In the genomic region with DNA sequence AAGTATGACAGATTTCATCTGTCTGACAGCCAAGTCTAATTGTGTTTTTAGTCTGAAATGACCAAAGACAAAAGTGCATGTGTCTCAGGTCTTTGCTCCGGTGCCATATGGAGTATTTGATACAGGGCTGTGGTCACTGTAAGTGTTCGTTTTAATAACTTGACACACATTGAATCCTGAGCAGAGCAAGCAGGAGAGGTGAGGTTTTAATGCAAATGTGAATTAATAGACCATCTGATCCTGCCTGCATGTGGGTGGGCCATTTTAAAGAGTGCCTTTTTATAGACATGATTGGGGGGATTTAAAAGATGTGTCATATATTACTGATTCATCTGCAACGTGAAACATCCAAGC, we compare ENCODE assay signal across 19 mouse cellular contexts.
DNase-seq lines count a peak whose midpoint lies in the region; ATAC-seq and TF ChIP-seq lines count a peak whose summit lies in the region.
"Had no signal": no experiment of that assay in that cellular context is flagged by ENCODE, and none has a peak within 500 bp of the region (broad histone marks: within the 10 kb centered on the region; RNA-seq: fewer than 3 reads in every experiment).

No protein-coding gene starts in this region.

- no peak for TF ChIP-seq CTCF in midbrain, postnatal 0 days (IDR thresholded peaks at IDR 0.05)
- TF ChIP-seq CTCF in hindbrain, postnatal 0 days (IDR thresholded peaks at IDR 0.05; ENCODE audit: low read depth) = no peak

- no peaks in the 10 kb centered on the region for H3K27me3 ChIP-seq in forebrain, embryonic 14.5 days (replicated peaks; ENCODE audit: control insufficient read depth, insufficient read depth, low read length)
- no peaks in the 10 kb centered on the region for H3K27me3 ChIP-seq in forebrain, embryonic 11.5 days (ENCODE audit: control insufficient read depth, insufficient read depth, low read length)
- H3K27me3 ChIP-seq in midbrain, embryonic 13.5 days = no peaks in the 10 kb centered on the region
- no peaks in the 10 kb centered on the region for H3K27me3 ChIP-seq in midbrain, postnatal 0 days (ENCODE audit: insufficient read depth, low read length)
- no peaks in the 10 kb centered on the region for H3K27me3 ChIP-seq in hindbrain, postnatal 0 days (ENCODE audit: insufficient read depth, low read length)
- H3K27me3 ChIP-seq: CH12.LX; embryonic facial prominence, embryonic 15.5 days; heart, embryonic 13.5 days; liver, embryonic 12.5 days had no signal

- no peaks in the 10 kb centered on the region for H3K9me3 ChIP-seq in forebrain, embryonic 14.5 days (replicated peaks; ENCODE audit: control insufficient read depth, low read length)
- H3K9me3 ChIP-seq in forebrain, embryonic 11.5 days (ENCODE audit: control insufficient read depth, low read length) = no peaks in the 10 kb centered on the region
- H3K9me3 ChIP-seq in midbrain, embryonic 13.5 days = no peaks in the 10 kb centered on the region
- no peaks in the 10 kb centered on the region for H3K9me3 ChIP-seq in midbrain, postnatal 0 days (ENCODE audit: low read length)
- no peaks in the 10 kb centered on the region for H3K9me3 ChIP-seq in hindbrain, postnatal 0 days (ENCODE audit: low read length)
- H3K9me3 ChIP-seq: embryonic facial prominence, embryonic 15.5 days; heart, embryonic 13.5 days; liver, embryonic 12.5 days had no signal

- ATAC-seq in forebrain, embryonic 14.5 days = peak; percentile 42; the same call in 1 of the 2 replicates
- no peak for ATAC-seq in forebrain, embryonic 11.5 days (replicated peaks; ENCODE audit: low FRiP score)
- ATAC-seq in midbrain, embryonic 13.5 days = no peak
- no peak for ATAC-seq in midbrain, postnatal 0 days (ENCODE audit: low FRiP score)
- ATAC-seq in hindbrain, postnatal 0 days = no peak
- ATAC-seq: liver, embryonic 12.5 days had no signal

- no peak overlapping the region for H3K9ac ChIP-seq in forebrain, embryonic 14.5 days (ENCODE audit: low read length)
- H3K9ac ChIP-seq in forebrain, embryonic 11.5 days (ENCODE audit: low read length) = no peak overlapping the region
- no peak overlapping the region for H3K9ac ChIP-seq in midbrain, embryonic 13.5 days (replicated peaks)
- H3K9ac ChIP-seq in midbrain, postnatal 0 days (replicated peaks; ENCODE audit: low read length, poor library complexity, severe bottlenecking) = no peak overlapping the region
- H3K9ac ChIP-seq in hindbrain, postnatal 0 days (replicated peaks; ENCODE audit: low read length) = no peak overlapping the region
- H3K9ac ChIP-seq: embryonic facial prominence, embryonic 15.5 days; heart, embryonic 13.5 days; liver, embryonic 12.5 days; lung, embryonic 14.5 days had no signal

- H3K36me3 ChIP-seq in forebrain, embryonic 14.5 days (ENCODE audit: control insufficient read depth, insufficient read depth, low read length) = no peaks in the 10 kb centered on the region
- H3K36me3 ChIP-seq in forebrain, embryonic 11.5 days (ENCODE audit: control insufficient read depth, insufficient read depth, low read length) = no peaks in the 10 kb centered on the region
- no peaks in the 10 kb centered on the region for H3K36me3 ChIP-seq in midbrain, embryonic 13.5 days
- no peaks in the 10 kb centered on the region for H3K36me3 ChIP-seq in midbrain, postnatal 0 days (ENCODE audit: insufficient read depth, low read length)
- no peaks in the 10 kb centered on the region for H3K36me3 ChIP-seq in hindbrain, postnatal 0 days (ENCODE audit: insufficient read depth, low read length)
- H3K36me3 ChIP-seq: embryonic facial prominence, embryonic 15.5 days; heart, embryonic 13.5 days; liver, embryonic 12.5 days had no signal

- no peak overlapping the region for H3K4me3 ChIP-seq in forebrain, embryonic 14.5 days (ENCODE audit: low read depth, low read length)
- no peak overlapping the region for H3K4me3 ChIP-seq in forebrain, embryonic 11.5 days (ENCODE audit: low read depth, low read length)
- no peak overlapping the region for H3K4me3 ChIP-seq in midbrain, embryonic 13.5 days (replicated peaks)
- H3K4me3 ChIP-seq in midbrain, postnatal 0 days (ENCODE audit: low read depth, low read length) = no peak overlapping the region
- no peak overlapping the region for H3K4me3 ChIP-seq in hindbrain, postnatal 0 days (ENCODE audit: low read length)
- H3K4me3 ChIP-seq: embryonic facial prominence, embryonic 15.5 days; heart, embryonic 13.5 days; liver, embryonic 12.5 days had no signal

- intact Hi-C loops in gastrocnemius, postnatal 36 days (cut with DNase I) = no loop called here

- 67% methylated on average over 3 of the region's 3 CpGs for WGBS in forebrain, embryonic 14.5 days
- WGBS in forebrain, embryonic 11.5 days = 81% methylated on average over 3 of the region's 3 CpGs
- WGBS in midbrain, embryonic 13.5 days = 61% methylated on average over 3 of the region's 3 CpGs
- WGBS in midbrain, postnatal 0 days = 68% methylated on average over 3 of the region's 3 CpGs
- 42% methylated on average over 3 of the region's 3 CpGs for WGBS in hindbrain, postnatal 0 days

- no peaks in the 10 kb centered on the region for H3K4me1 ChIP-seq in forebrain, embryonic 14.5 days (ENCODE audit: control insufficient read depth, insufficient read depth, low read length)
- H3K4me1 ChIP-seq in forebrain, embryonic 11.5 days (replicated peaks; ENCODE audit: control insufficient read depth, insufficient read depth, low read length) = no peaks in the 10 kb centered on the region
- peaks cover 12% of the 10 kb centered on the region; the same call in 1 of the 2 replicates for H3K4me1 ChIP-seq in midbrain, embryonic 13.5 days (replicated peaks)
- H3K4me1 ChIP-seq in midbrain, postnatal 0 days (ENCODE audit: insufficient read depth, low read length) = no peaks in the 10 kb centered on the region; the same call in 1 of the 2 replicates
- 0 out of 2 replicates have a peak, but pooled peaks cover 6% of the 10 kb centered on the region for H3K4me1 ChIP-seq in hindbrain, postnatal 0 days (ENCODE audit: insufficient read depth, low read length)
- H3K4me1 ChIP-seq: heart, embryonic 13.5 days; liver, embryonic 12.5 days had no signal

- DNase-seq in forebrain, embryonic 14.5 days (ENCODE audit: low spot score) = no peak
- DNase-seq in forebrain, embryonic 11.5 days (ENCODE audit: low spot score) = no peak
- DNase-seq in midbrain, postnatal 0 days (ENCODE audit: low spot score) = no peak
- no peak for DNase-seq in hindbrain, postnatal 0 days (ENCODE audit: low spot score)
- no peak for DNase-seq in spleen, postnatal 14 days (ENCODE audit: low spot score in 2 of 2)
- DNase-seq in gastrocnemius, postnatal 36 days = no peak
- DNase-seq: adrenal gland, postnatal 14 days; gastrocnemius, postnatal 10 days; heart, adult 18-20 months; kidney, adult 9 months; kidney, postnatal 25 days; lung, embryonic 14.5 days; lung, postnatal 36 days; thymus, postnatal 4 days had no signal

- no peak overlapping the region for H3K27ac ChIP-seq in forebrain, embryonic 14.5 days (ENCODE audit: low read depth, low read length)
- H3K27ac ChIP-seq in forebrain, embryonic 11.5 days (ENCODE audit: low read depth, low read length) = no peak overlapping the region
- H3K27ac ChIP-seq in midbrain, embryonic 13.5 days = peak overlapping the region; percentile 21; the same call in 1 of the 2 replicates
- H3K27ac ChIP-seq in midbrain, postnatal 0 days (ENCODE audit: low read depth, low read length) = no peak overlapping the region
- H3K27ac ChIP-seq in hindbrain, postnatal 0 days = peak overlapping the region; percentile 21; the same call in 1 of the 2 replicates
- H3K27ac ChIP-seq: heart, embryonic 13.5 days; liver, embryonic 12.5 days had no signal

- no peak overlapping the region for H3K4me2 ChIP-seq in forebrain, embryonic 14.5 days (ENCODE audit: low read length)
- no peak overlapping the region for H3K4me2 ChIP-seq in forebrain, embryonic 11.5 days (ENCODE audit: low read depth, low read length, severe bottlenecking)
- no peak overlapping the region for H3K4me2 ChIP-seq in midbrain, embryonic 13.5 days (replicated peaks)
- no peak overlapping the region for H3K4me2 ChIP-seq in midbrain, postnatal 0 days (ENCODE audit: low read depth, low read length, poor library complexity, severe bottlenecking)
- no peak overlapping the region for H3K4me2 ChIP-seq in hindbrain, postnatal 0 days (ENCODE audit: low read depth, low read length)
- H3K4me2 ChIP-seq: embryonic facial prominence, embryonic 15.5 days; heart, embryonic 13.5 days; liver, embryonic 12.5 days; lung, embryonic 14.5 days had no signal

Comparison
In these comparisons a context has a peak if more than half of its experiments do, and no peak if none do; other contexts are left out.
1. H3K27ac ChIP-seq: peak in midbrain, embryonic 13.5 days (single experiment) and hindbrain, postnatal 0 days (single experiment); none in forebrain, embryonic 14.5 days (single experiment), forebrain, embryonic 11.5 days (single experiment) and midbrain, postnatal 0 days (single experiment).